Mouse (Mus musculus) gonadal fat pad, adult 2 months (tissue): ENCODE measurements at regions not wholly inside any gene's neighbourhood (a gene's known extent, or its start where the extent isn't known, plus 50 kb on each side); places are given as distances from the start of the nearest gene placed in this dataset.

Source experiments
- DNase-seq: peaks from one replicate; pipeline ENCODE4 v3.0.0-alpha.2; 2012; ENCODE audit warnings: low read depth

DNA sequence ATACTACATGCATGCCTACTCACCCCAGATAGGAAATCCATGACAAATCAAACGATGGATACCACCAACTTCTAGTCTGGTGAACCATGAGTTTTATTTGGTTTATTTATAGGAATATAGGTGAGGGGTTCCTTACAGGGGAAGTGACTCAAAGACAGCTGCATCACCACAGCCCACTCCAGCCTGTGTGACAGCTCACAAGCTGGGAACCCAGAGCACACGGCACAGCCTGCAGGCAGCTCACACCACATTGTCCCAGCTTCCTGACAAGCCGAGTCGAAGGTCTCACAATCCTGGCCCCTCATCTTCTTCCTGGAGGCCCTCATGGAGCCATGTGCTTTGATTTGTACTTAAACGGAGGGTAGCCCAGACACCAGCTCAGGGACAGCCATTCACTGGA lies 214.7 kb downstream of the Cog6 start:
- DNase-seq, result no peak

DNA sequence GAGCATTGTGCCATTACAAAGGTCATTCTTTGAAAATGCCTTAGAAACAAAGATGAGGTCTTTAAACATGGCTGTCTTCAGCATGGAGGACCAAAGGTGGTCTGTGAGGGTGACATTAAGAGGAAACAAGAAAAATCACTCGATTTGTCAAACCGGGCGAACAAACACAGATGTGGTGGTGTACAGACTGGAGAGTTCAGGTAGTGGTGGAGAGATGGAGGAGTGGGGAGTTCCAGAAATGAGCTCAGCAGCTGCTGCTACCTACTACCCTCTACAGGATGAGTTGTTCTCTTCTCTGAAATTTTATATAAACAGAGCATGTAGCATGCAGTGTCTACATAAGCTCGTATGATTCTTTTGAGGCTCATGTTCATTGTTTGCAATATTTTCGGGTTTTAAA lies 215.6 kb downstream of the Cog6 start:
- DNase-seq, result no peak

DNA sequence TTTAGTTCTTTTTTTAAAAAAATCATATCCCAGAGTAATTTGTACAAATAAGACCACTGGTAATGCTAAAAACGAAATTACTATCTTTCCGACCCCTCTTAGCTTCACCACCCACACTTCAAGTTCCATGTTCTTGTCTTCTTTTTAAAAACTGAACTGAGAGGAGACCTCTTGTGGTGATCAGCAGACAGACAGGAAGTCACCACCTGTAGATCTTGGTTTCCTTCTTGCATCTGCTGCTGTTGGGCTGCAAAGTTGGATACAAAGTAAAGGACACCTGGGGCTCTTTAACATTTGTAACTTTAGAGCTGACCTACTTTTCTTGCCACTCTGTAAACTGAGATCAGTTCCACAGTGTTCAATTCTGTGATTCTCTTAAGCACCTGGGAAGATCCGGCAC lies 216.4 kb downstream of the Cog6 start:
- DNase-seq, result no peak

DNA sequence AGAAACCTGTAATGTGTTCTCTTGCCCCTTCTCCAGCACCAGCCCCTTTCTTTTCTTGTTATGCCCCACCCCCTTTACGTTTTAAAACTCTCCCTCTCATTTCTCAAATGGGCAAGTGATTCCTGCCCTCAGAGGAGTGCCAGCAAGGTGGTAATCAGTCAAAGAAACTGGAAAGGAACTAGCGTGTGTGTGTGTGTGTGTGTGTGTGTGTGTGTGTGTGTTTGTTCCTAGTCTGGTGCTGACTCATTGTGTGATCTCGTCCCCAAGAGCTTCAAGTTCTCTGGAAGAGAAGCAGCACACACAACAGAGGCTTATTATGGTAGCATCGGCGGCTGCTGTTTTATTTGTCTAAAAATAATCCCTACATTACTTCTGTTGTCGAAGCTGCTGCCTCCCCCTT lies 219.2 kb downstream of the Cog6 start:
- DNase-seq, result no peak

DNA sequence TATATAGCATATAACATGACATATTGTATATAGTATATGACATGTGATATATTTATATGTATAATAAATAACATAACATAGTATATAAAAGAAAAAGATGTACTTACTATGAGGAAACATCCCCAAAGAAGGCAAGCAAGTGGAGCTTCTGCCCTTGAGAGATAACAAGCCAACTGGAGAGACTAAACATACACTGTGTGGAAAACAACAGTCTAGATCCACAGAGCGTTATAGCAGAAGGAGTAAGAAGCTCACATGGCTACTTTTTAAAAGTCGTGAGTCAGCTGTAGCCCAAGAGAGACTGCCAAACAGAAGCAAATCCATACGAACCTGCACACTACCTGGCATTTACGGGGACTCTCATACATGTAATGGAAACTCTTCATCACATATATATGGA lies 219.9 kb downstream of the Cog6 start:
- no peak for DNase-seq

DNA sequence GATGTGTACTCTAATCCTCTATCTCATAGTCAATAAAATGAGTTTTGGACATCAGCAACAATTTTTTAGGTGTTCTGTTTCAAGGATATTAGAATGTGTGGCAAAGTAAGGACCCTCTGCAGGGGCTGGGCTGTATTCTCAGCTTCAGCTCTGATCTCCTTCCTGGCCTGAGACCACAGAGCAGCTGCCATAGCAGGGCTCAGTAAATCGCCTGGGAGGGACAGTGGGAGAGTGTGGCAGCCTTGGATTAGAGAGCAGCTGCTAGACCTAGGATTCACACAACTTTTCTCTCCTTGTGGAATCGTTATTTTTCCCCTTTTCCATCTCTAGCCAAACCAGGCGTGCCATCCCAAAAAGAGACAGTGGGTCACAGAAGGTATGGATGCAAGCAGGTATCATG lies 222.8 kb downstream of the Cog6 start:
- no peak for DNase-seq

DNA sequence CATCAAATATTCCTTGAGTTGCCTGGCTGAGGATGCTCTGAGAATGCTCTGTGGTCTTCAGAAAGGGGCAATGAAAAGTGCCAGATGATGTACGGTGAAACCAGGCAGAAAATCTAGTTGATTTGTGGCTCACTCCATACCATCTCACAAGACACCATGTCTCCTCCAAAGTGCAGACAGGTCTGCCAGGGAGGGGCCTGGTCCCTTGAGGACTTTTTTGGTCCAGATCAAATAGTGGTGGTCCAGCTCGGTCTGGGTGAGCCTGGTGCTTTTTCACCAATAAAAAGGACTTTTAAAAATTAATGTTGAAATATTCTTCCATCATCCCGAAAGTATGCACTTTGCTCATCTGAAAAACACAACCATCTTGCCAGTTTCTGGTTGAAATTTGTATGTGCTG lies 224.2 kb downstream of the Cog6 start:
- no peak for DNase-seq

DNA sequence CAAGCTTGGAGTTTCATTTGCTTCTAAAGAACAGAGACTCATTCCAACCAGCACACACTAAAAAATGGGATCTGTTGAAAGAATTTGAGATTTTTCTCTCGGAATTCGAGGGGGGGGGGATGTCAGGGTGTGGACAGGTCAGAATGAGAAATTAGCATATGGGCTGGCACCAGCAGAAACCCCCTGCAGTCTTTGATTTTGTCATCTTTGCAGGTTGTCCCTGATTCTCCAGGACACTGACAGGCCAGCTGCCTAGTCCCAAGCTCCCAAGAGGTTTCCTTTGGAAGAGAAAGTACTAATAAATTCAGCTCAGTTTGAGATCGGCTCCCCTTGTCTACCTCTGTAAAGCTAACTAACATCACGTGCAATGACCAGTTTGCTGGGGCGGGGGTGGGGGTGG lies 224.9 kb downstream of the Cog6 start:
- no peak for DNase-seq

DNA sequence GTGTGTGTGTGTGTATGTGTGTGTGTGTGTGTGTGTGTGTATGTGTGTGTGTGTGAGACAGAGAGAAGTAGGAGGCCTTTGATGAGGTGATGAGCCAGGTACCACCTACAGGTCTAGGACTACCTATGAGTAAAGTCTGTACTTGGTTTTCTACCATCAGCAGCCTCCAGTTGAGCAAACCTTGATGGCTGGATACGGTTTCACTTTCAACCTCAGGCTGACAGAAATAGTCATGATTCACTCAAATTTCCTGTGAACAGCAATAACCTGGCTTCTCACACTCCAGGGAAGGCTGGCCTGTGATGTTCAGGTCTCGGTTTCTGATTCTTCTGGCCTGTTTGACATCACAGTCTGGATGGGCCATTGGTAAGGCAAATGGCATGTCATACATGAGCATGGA lies 226.1 kb downstream of the Cog6 start:
- no peak for DNase-seq

DNA sequence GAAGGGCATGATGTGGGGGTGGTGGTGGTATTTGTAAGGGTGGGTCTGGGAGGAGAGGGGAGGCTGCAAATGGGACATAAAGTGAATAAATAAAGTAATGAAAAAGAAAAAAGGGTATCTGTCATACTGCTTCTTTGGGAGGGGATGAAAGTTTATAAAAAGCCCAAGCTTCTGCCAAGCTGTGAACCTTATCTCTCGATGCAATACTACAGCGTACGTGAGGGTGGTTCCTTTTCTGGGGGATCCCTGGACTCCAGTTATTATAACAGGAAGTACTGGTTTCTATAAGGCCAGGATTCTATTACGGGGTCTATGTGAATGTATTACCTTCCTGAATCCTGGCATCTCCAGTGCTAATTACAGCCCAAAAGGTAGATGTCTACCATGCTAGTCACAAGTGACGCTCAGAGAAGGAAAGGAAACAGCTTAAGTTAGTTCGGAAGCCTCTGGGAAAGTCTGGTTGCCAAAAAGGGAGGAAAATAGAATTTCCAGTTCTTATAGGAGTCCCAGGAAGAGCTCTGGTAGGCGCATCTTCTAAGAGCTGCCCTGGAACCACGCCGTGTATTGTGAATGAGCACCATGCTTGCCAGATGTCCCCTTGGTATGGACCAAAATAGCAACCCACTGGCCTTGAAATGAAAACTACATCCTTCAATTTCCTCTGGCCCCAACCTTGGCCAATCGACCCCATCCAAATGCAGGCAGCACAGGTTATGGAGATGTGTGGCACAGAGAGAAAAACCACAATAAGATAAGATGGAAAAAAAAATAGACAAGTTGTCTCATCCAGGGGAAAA lies 228.9 kb downstream of the Cog6 start:
- DNase-seq, result no peak

DNA sequence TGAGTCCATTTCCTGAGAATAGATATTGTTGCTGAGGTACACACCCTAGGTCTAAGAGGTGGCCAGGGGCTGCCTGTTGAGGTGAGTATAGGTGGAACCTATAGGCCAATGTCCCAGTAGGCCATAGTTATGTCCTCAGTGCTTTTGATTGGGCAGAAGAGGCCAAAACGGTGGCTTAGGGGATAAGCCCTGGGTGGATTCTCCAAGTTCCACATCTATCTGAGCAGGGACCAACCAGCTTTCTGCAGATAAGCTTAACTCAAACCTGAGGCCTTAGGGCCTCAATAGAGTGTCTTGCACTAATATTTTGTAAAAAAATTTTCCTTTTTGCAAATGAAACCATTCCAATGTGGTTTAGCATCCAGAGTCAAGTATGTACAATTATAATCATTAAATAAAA lies 231.4 kb downstream of the Cog6 start:
- DNase-seq, result no peak

DNA sequence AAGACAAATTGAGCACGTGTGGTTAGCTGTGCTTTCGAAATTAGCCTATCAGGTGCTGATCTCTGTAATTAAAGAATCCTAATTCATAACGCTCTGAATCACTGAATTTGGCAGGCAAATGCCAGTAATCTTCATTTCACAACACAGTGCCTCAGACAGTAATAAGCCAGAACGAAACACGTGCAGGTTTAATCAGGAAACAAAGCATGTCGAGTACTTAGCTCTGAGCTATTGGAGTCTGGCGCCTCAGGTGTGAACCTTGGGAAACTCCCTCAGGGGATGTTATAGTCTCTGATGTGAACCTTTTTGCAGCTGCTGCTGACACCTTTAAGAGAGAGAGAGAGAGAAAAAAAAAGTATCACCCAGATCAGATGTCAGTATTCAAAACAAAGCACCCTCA lies 232.6 kb downstream of the Cog6 start:
- no peak for DNase-seq

DNA sequence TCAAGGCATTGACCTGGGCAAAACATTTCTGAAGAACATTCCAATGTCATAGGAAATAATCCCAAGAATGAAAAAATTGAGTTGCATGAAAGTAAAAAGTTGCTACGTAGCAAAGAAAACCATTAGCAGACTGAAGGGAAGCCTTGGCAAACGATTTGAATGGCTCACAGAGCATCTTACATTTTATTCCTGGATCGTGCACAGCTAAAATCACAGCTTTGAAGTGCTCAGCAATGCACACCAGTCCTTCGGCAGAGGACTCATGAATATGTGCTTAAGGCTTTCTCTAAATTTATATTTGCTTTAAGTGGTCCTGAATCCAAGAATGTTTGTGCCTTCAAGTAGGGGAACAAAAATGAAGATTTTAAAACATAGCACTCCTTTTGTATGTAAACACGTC lies 234.5 kb downstream of the Cog6 start:
- no peak for DNase-seq

DNA sequence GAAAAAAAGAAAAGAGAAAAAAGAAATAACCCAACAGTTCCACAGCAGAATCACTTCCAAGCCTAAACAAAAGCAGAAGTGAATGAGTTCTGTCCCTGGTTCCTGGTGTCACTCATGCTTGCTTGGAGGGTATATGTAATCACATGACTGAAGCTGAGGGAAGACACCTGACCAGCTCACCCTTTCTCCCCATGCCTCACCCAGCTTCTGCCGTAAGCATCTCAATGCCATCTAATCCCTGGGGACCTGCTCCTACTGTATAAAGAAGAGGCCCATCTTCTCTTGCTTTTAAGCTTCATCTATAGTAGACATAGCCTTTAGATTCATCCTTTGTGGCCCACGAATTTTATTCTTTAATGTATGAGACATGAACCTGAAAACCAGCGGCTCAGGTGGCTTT lies 235.5 kb downstream of the Cog6 start:
- DNase-seq, result no peak

DNA sequence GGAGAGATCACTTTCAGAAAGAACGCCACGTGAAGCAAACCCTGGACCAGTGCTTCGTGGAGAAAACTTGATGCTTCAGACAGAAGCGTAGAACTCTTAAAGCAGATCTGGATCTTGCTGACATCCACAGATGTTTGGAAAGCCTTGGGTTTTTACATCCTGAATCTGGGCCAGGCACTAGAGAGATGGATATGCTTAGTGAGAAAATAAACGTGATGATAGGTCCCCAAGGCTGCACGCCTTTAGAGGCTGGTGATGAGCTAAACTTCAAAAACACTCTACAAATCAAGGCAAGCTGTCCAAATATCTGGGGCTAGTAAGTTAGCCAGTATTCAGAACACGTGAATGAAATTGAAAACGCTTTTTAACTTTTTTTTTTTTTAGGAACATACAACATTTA lies 236.7 kb downstream of the Cog6 start:
- DNase-seq, result no peak

DNA sequence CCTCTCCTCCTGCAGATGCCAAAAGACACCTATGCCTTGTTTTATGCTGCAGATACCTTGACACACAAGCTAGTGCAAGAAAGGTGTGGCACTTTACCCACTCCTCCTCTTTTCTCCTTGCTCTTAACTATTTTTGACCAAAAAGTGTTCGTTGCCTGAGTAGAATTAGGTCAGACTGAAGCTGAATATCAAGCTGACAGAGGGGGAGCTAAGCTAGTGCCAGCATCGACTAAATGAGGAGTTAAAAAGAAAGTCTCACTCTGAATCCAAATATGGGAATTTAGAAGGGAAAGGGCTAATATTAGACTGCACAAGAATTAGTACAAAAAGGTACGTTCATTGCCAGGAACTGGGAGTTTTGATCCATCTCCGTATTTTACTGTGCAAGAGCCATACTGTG lies 241.2 kb downstream of the Cog6 start:
- DNase-seq, result no peak

DNA sequence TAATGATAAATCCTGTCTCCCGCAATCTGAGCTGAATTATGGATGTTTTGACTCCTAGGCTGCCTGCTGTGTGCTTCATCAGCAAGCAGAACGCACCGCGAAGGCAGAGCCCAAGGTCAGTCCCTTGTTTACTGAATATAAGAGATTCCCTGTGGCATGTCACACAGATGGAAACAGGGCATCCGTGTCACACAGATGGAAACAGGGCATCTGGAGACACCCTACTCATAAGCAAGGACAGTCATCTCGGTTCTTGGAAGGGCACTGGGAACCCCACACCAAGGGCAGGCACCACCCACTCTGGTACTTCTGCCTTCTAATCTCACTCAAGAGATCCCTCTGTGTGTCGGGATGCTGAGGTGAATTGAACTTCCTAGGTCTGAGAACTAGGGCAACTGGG lies 241.9 kb downstream of the Cog6 start:
- DNase-seq, result no peak

DNA sequence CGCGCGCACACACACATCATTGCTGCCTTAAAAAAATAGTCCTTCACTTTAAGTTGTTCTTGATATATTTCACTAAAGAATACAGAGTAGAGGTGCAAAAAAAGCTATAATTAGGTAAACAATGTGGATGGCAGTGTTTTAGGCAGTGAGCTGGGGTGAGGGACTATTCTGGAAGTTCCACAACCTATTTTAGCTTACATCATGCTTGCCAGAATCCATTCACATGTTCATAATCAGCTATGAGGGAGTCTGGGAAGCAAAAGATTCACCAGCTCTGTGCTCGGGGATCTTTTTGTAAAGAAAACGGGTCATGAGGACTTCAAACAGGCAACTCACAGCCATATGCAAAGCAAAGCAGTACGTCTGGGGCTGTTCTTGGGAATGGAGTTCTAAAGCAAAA lies 242.3 kb downstream of the Cog6 start:
- no peak for DNase-seq

DNA sequence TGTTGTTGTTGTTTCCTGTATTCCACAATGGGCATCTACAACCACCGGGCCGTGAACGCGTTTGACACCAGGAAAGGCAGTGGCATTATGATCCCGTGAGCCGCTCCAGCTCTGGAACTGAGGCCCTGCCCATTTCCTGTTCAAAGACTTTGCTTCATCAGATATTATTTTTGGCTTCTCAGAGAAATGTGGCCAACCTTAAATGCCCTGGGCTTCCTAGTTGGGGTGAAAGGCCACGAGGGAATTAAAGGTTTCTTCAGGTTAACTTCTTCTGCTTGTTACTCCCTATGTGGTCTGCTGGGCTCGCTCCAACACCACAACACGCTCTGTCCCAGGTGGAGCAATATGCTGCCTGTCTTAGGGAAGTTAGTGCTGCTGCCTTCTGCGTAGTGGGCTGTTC lies 249.8 kb downstream of the Cog6 start:
- DNase-seq, result no peak

DNA sequence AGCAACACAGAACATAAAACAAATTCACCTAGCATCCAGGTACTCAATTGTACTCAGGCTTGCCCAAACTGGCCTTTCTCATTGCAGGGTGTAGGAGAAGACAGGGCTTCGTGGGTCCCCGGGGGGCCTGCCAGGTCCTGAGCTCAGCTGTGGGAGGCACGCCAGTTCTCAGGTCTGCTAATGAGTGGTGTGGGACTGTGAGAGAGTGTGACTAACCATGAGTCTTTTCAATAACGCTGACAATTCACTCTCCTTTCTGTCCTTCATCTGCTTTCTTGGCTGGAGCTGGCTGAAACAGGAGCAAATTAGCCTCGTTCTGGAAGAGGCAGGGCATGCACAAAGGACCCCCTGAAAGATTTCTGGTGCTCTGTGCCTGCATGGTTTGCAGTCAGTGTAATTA lies 250.2 kb downstream of the Cog6 start:
- DNase-seq, result no peak

DNA sequence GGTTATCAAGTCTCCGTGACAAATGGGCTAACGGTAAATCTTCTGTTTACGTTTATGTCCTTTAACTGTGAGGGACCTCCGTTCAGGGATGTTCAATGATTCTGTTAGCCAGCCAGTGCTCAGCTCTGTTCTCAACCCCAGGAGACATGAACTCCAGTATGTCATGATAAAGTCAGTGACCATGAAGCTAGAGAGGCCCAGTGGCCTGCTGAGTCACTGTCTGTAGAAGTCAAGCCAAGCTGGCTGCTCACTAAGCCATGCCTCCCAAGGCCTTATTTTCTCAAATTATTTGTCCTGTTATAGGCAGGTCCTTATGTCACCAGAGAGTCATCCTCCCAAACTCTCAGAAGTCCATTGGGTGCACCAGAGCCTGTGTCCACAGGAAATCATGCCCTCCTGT lies 252.9 kb downstream of the Cog6 start:
- no peak for DNase-seq

DNA sequence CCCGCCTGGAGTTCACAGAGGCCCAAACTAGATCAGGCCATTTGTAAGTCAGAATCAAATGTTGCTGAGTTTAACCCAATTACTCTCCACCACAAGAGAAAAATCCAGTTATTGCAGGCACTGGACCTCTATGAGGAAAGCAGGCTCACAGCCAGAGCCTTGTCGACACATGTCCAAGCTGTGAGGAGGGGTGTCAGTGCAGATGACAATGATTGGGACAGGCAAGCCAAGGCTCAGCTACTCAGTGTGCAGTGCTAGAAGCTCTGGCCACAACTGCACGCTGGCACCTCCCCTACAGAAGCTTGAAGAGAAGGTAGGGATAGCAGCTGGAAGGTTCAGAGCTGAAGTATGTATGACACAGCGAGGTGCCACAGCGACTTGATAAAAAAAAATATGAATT lies 253.4 kb downstream of the Cog6 start:
- no peak for DNase-seq

DNA sequence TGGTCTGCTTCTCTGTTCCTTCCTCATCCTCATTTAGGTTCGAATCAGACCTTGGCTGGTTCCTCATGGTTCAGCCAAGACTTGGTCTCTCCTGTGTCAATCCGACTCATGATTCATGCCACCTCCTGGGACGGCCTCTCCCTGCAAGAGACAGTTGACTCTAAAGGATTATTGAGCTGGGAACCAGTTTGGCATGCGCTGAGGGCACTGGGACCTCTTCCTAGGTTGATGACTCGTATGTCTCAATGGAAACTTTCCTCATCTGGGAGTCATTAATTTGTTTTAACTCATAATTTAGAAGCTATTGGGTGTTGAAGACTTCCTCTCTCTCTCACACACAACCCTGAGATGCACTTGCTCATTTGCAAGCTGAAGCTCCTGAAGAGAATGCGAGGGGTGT lies 254.5 kb downstream of the Cog6 start:
- DNase-seq, result no peak

DNA sequence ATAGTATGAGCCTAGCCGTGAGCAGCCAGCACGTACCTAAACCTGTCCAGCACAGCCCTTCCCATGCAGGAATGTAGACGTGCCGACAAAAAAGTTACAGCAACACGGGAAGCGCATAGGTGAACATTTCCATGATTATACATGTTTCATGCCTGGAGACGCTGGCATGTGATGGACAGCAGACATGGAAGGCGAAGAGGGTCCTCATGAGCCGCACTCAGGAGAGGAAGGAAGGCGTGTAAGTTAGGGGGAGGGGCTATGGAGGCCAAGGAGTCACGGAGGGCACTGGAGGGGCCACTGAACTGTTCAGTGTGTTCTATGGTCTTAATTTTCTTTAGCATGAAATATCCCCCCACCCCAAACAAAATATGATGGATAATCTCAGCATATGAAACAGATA lies 257.2 kb downstream of the Cog6 start:
- DNase-seq, result no peak

DNA sequence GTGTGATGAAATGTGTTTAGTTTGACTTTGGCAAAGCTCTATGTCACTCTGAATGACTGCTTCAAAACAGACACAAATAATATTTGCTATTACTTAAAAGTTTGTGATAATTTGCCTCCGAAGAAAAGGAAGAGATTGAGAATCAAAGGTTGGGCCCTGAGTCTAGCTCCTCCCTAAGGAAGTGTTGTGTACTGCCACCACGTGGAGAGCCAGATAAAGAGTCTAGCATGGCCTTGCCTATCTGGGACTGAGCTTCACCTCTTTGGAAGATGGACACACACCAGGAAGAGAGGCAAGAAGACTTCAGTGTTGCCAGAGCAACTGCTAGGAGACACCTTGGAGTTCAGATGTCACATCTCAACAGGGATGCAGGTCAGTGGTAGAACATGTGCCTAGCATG lies 258.5 kb downstream of the Cog6 start:
- no peak for DNase-seq
